Mouse (Mus musculus): ENCODE data around the gene Hes2. TPM values are rescaled to one million over a fixed set of nuclear protein-coding genes. Genes with fewer than 3 reads are reported as not detected.
A peak's percentile ranks its signal among the peaks of the same experiment; 100 is the strongest.

Hes2 gene
- total RNA-seq, 2 experiments from 2014 or later = not detected

- 0 out of 2 replicates have a peak, but pooled peaks have one; percentile 12 for ATAC-seq (ENCODE audit: poor library complexity, severe bottlenecking)
Observed at GRCm38 (mm10) chr4:152184353-152185035, 25.8 kb downstream of the Hes2 start.

GRCm38 (mm10) chr4:152185137-152185509 lies 26.5 kb downstream of the Hes2 start:
- ATAC-seq (ENCODE audit: poor library complexity, severe bottlenecking) = peak; percentile 54

GRCm38 (mm10) chr4:152185510-152186204 lies 27.0 kb downstream of the Hes2 start:
- ATAC-seq (ENCODE audit: poor library complexity, severe bottlenecking) = 0 out of 2 replicates have a peak, but pooled peaks have one; percentile 10

- peak; percentile 53 for ATAC-seq (ENCODE audit: poor library complexity, severe bottlenecking)
Observed at GRCm38 (mm10) chr4:152186205-152187082, 27.8 kb downstream of the Hes2 start.

GRCm38 (mm10) chr4:152187142-152187541 lies 28.5 kb downstream of the Hes2 start:
- no peak for ATAC-seq (ENCODE audit: poor library complexity, severe bottlenecking)

- ATAC-seq (ENCODE audit: poor library complexity, severe bottlenecking) = no peak
Observed at GRCm38 (mm10) chr4:152188651-152189050, 30.0 kb downstream of the Hes2 start.

- no peak for ATAC-seq (ENCODE audit: poor library complexity, severe bottlenecking)
Observed at GRCm38 (mm10) chr4:152189071-152189470, 30.4 kb downstream of the Hes2 start.

GRCm38 (mm10) chr4:152189691-152190090 lies 31.0 kb downstream of the Hes2 start:
- no peak for ATAC-seq (ENCODE audit: poor library complexity, severe bottlenecking)

- ATAC-seq (ENCODE audit: poor library complexity, severe bottlenecking) = peak; percentile 69
Observed at GRCm38 (mm10) chr4:152190096-152190653, 31.5 kb downstream of the Hes2 start.

- peak; percentile 10; the same call in 1 of the 2 replicates for ATAC-seq (ENCODE audit: poor library complexity, severe bottlenecking)
Observed at GRCm38 (mm10) chr4:152190701-152191100, 32.0 kb downstream of the Hes2 start.

GRCm38 (mm10) chr4:152192569-152192968 lies 33.9 kb downstream of the Hes2 start:
- no peak for ATAC-seq (ENCODE audit: poor library complexity, severe bottlenecking)

GRCm38 (mm10) chr4:152194476-152195175 lies 36.0 kb downstream of the Hes2 start:
- peak; percentile 37 for ATAC-seq (ENCODE audit: poor library complexity, severe bottlenecking)

GRCm38 (mm10) chr4:152196276-152196675 lies 37.6 kb downstream of the Hes2 start:
- no peak for ATAC-seq (ENCODE audit: poor library complexity, severe bottlenecking)

- ATAC-seq (ENCODE audit: poor library complexity, severe bottlenecking) = peak; percentile 17; the same call in 1 of the 2 replicates
Observed at GRCm38 (mm10) chr4:152197545-152197944, 38.9 kb downstream of the Hes2 start.

GRCm38 (mm10) chr4:152199617-152200016 lies 41.0 kb downstream of the Hes2 start:
- no peak for ATAC-seq (ENCODE audit: poor library complexity, severe bottlenecking)

- peak; percentile 56 for ATAC-seq (ENCODE audit: poor library complexity, severe bottlenecking)
Observed at GRCm38 (mm10) chr4:152201492-152201891, 42.8 kb downstream of the Hes2 start.

- no peak for ATAC-seq (ENCODE audit: poor library complexity, severe bottlenecking)
Observed at GRCm38 (mm10) chr4:152202418-152202817, 43.8 kb downstream of the Hes2 start.

GRCm38 (mm10) chr4:152202905-152203304 lies 44.2 kb downstream of the Hes2 start:
- ATAC-seq (ENCODE audit: poor library complexity, severe bottlenecking) = 0 out of 2 replicates have a peak, but pooled peaks have one; percentile 8

- no peak for ATAC-seq (ENCODE audit: poor library complexity, severe bottlenecking)
Observed at GRCm38 (mm10) chr4:152204663-152205062, 46.0 kb downstream of the Hes2 start.

- ATAC-seq (ENCODE audit: poor library complexity, severe bottlenecking) = no peak
Observed at GRCm38 (mm10) chr4:152206199-152206598, 47.5 kb downstream of the Hes2 start.

Data from megakaryocyte, adult 5-6 weeks (primary cell).